ENCODE assay signal across 9 mouse cellular contexts in genomic region chr4:141598199-141598893, GRCm38 (mm10). TPM values are rescaled to one million over a fixed set of nuclear protein-coding genes. Genes with fewer than 3 reads are reported as not detected.
DNase-seq lines count a peak whose midpoint lies in the region; ATAC-seq and TF ChIP-seq lines count a peak whose summit lies in the region.
"Had no signal": no experiment of that assay in that cellular context is flagged by ENCODE, and none has a peak within 500 bp of the region (broad histone marks: within the 10 kb centered on the region; RNA-seq: fewer than 3 reads in every experiment).

No protein-coding gene starts in this region.

- intact Hi-C loops in gastrocnemius, adult 2 months (cut with DNase I), result no loop called here

- H3K9me3 ChIP-seq in heart, embryonic 13.5 days, result no peaks in the 10 kb centered on the region
- no peaks in the 10 kb centered on the region for H3K9me3 ChIP-seq in midbrain, embryonic 15.5 days

- H3K36me3 ChIP-seq in heart, embryonic 13.5 days, result peaks cover 28% of the 10 kb centered on the region
- 0 out of 2 replicates have a peak, but pooled peaks cover 6% of the 10 kb centered on the region for H3K36me3 ChIP-seq in midbrain, embryonic 15.5 days (replicated peaks)

- ATAC-seq in heart, embryonic 13.5 days (ENCODE audit: extremely low read depth, insufficient number of reproducible peaks, low FRiP score, low TSS enrichment), result no peak
- no peak; the same call in 1 of the 2 replicates for ATAC-seq in midbrain, embryonic 15.5 days (replicated peaks)
- ATAC-seq in megakaryocyte progenitor cell, adult 5-6 weeks (replicated peaks; ENCODE audit: poor library complexity), result no peak

- peak overlapping the region; percentile 93 for H3K9ac ChIP-seq in heart, embryonic 13.5 days
- peak overlapping the region; percentile 66 for H3K9ac ChIP-seq in midbrain, embryonic 15.5 days

- no peak for TF ChIP-seq CTCF in gastrocnemius, adult 2 months (IDR thresholded peaks at IDR 0.05)

- H3K27me3 ChIP-seq in heart, embryonic 13.5 days (replicated peaks), result no peaks in the 10 kb centered on the region
- H3K27me3 ChIP-seq in midbrain, embryonic 15.5 days (replicated peaks), result no peaks in the 10 kb centered on the region

- DNase-seq in gastrocnemius, adult 2 months, result no peak
- DNase-seq in gastrocnemius, adult 8-10 months (ENCODE audit: low spot score in 2 of 2), result no peak
- peak; percentile 89 to 92 for DNase-seq in kidney, postnatal 4 days
- no peak for DNase-seq in frontal cortex, postnatal 10 days (ENCODE audit: low spot score in 2 of 2)
- no peak for DNase-seq in layer of hippocampus, adult 11-12 months (ENCODE audit: low spot score)

- WGBS in heart, embryonic 13.5 days, result 1% methylated on average over 19 of the region's 19 CpGs
- WGBS in midbrain, embryonic 15.5 days, result 1% methylated on average over 19 of the region's 19 CpGs

- H3K4me1 ChIP-seq in heart, embryonic 13.5 days, result peaks cover 59% of the 10 kb centered on the region
- peaks cover 18% of the 10 kb centered on the region for H3K4me1 ChIP-seq in midbrain, embryonic 15.5 days

- H3K4me2 ChIP-seq in heart, embryonic 13.5 days, result peak overlapping the region; percentile 84
- peak overlapping the region; percentile 91 for H3K4me2 ChIP-seq in midbrain, embryonic 15.5 days

- peak overlapping the region; percentile 62 for H3K27ac ChIP-seq in gastrocnemius, adult 2 months
- H3K27ac ChIP-seq in heart, embryonic 13.5 days (replicated peaks), result peak overlapping the region; percentile 90
- H3K27ac ChIP-seq in midbrain, embryonic 15.5 days, result no peak overlapping the region

- H3K4me3 ChIP-seq in gastrocnemius, adult 2 months, result peak overlapping the region; percentile 74
- H3K4me3 ChIP-seq in heart, embryonic 13.5 days, result peak overlapping the region; percentile 84
- H3K4me3 ChIP-seq in midbrain, embryonic 15.5 days, result peak overlapping the region; percentile 63

RNA-seq across cellular contexts. Expression of gene Fblim1, which starts 7.5 kb away (rescaled TPM):
- total RNA-seq in gastrocnemius, adult 2 months (2021), result 1 to 10 TPM; 1.1 to 1.5 TPM
- 1 to 10 TPM in 2 of 4 experiments, under 1 TPM in 2; 0.46 to 2.2 (median 0.94) TPM for total RNA-seq in gastrocnemius, adult 8-10 months (2022)
- 55.3 and 55.9 TPM in 2 replicates for polyA plus RNA-seq in heart, embryonic 13.5 days (2015; fragmentation: Nextera tagmentation; extraction: Ambion mirVana)
- polyA plus RNA-seq in midbrain, embryonic 15.5 days (2015; fragmentation: Nextera tagmentation; extraction: Ambion mirVana), result 35.2 and 41.0 TPM in 2 replicates
- not detected in 2 replicates for total RNA-seq in megakaryocyte progenitor cell, adult 5-6 weeks (2015)
- total RNA-seq in megakaryocyte progenitor cell, adult 5-6 weeks (2017), result 0.07 TPM in 1 of 2 replicates, not detected in the other

RNA-seq across cellular contexts. Expression of gene Tmem82, which starts 20.1 kb away (rescaled TPM):
- 1 to 10 TPM in 1 of 2 experiments, under 1 TPM in 1; 0.61 to 3.2 TPM for total RNA-seq in gastrocnemius, adult 2 months (2021)
- under 1 TPM; 0.16 to 0.46 (median 0.31) TPM for total RNA-seq in gastrocnemius, adult 8-10 months (2022)
- polyA plus RNA-seq in heart, embryonic 13.5 days (2015; fragmentation: Nextera tagmentation; extraction: Ambion mirVana), result 0.44 and 0.62 TPM in 2 replicates
- 0.32 and 0.65 TPM in 2 replicates for polyA plus RNA-seq in midbrain, embryonic 15.5 days (2015; fragmentation: Nextera tagmentation; extraction: Ambion mirVana)
- 0.10 and 0.76 TPM in 2 replicates for total RNA-seq in megakaryocyte progenitor cell, adult 5-6 weeks (2015)
- 0.46 and 1.6 TPM in 2 replicates for total RNA-seq in megakaryocyte progenitor cell, adult 5-6 weeks (2017)

RNA-seq across cellular contexts. Expression of gene Slc25a34, which starts 25.3 kb away (rescaled TPM):
- 10 to 100 TPM; 10.3 to 26.9 TPM for total RNA-seq in gastrocnemius, adult 2 months (2021)
- total RNA-seq in gastrocnemius, adult 8-10 months (2022), result 10 to 100 TPM in 3 of 4 experiments, 1 to 10 TPM in 1; 9.2 to 14.0 (median 12.3) TPM
- 0.37 and 0.49 TPM in 2 replicates for polyA plus RNA-seq in heart, embryonic 13.5 days (2015; fragmentation: Nextera tagmentation; extraction: Ambion mirVana)
- 0.26 and 0.61 TPM in 2 replicates for polyA plus RNA-seq in midbrain, embryonic 15.5 days (2015; fragmentation: Nextera tagmentation; extraction: Ambion mirVana)
- total RNA-seq in megakaryocyte progenitor cell, adult 5-6 weeks (2015), result not detected in 2 replicates
- not detected in 2 replicates for total RNA-seq in megakaryocyte progenitor cell, adult 5-6 weeks (2017)
- polyA plus RNA-seq: erythroblast, embryonic 14.5 days had no signal

RNA-seq across cellular contexts. Expression of gene Spen, which starts 59.9 kb away (rescaled TPM):
- total RNA-seq in gastrocnemius, adult 2 months (2021), result 10 to 100 TPM; 23.3 to 25.1 TPM
- 10 to 100 TPM; 17.0 to 23.9 (median 23.5) TPM for total RNA-seq in gastrocnemius, adult 8-10 months (2022)
- polyA plus RNA-seq in heart, embryonic 13.5 days (2015; fragmentation: Nextera tagmentation; extraction: Ambion mirVana), result 5.1 and 6.6 TPM in 2 replicates
- polyA plus RNA-seq in midbrain, embryonic 15.5 days (2015; fragmentation: Nextera tagmentation; extraction: Ambion mirVana), result 19.4 and 20.0 TPM in 2 replicates
- total RNA-seq in megakaryocyte progenitor cell, adult 5-6 weeks (2015), result 28.4 and 35.6 TPM in 2 replicates
- 22.8 and 29.0 TPM in 2 replicates for total RNA-seq in megakaryocyte progenitor cell, adult 5-6 weeks (2017)

Comparison
In these comparisons a context has a peak if more than half of its experiments do, and no peak if none do; other contexts are left out.
1. DNase-seq: peak in kidney, postnatal 4 days (2 of 2); none in gastrocnemius, adult 2 months (single experiment), gastrocnemius, adult 8-10 months (0 of 2), frontal cortex, postnatal 10 days (0 of 2) and layer of hippocampus, adult 11-12 months (single experiment).
2. RNA of gene Slc25a34, which starts 25.3 kb away (total RNA-seq): 10.3 to 26.9 TPM in gastrocnemius, adult 2 months and 9.2 to 14.0 TPM in gastrocnemius, adult 8-10 months; not detected in megakaryocyte progenitor cell, adult 5-6 weeks; every median in the first group is over 10 times any median in the second.
3. Peak in every context shown above with its lines, with median percentiles within 50 percentile points of each other: H3K4me3 ChIP-seq.